Mouse (Mus musculus) testis, adult 10 weeks (tissue): ENCODE data around the gene Swsap1. TPM values are rescaled to one million over a fixed set of nuclear protein-coding genes. Genes with fewer than 3 reads are reported as not detected.

ENCODE experiments used
- polyA plus RNA-seq: library from polyadenylated mRNA; stranded (reverse); fragments of 350-450 nt; fragmentation: Illumina TruSeq; extraction: RNeasy Lipid Tissue Mini Kit (QIAGEN cat#74804); gene quantifications from one replicate; pipeline ENCODE4 v1.2.3, GENCODE M21; 2014; ENCODE audit warnings: low read depth, low replicate concordance

The Swsap1 gene
- 3.8 TPM for polyA plus RNA-seq

DNA sequence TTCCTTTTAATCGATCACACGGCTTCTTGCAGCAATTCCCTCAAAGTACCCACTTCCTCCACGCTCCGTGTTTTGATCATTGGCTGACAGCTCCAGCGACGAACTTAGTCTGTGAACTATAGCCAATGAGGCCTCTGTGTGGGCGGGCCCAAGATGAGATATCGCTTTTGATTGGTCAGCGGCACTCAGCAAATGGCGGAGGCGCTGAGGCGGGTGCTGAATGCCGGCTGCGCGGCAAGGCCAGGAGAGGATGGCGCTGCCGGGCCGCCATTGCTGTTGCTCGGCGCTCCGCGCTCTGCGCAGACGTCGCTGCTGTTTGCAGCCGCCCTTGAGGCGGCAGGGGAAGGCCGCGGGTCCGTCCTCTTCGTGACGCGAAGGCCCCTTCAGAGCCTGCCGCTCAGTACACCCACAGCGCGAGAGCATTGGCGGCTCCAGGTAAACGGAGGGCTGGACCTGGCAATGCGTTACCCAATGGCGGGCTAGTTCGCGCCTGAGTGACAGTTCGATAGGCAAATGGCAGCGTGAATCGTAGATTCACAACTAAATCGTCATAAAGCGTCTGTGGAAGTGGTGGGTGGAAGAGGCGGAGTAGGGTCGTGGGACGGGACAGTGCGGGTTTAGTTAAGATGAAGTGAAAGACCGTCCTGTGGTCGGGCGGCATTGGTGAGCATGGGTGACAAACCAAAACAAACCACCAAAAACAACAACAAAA lies at the start of gene Swsap1:
Swsap1 (plus strand) TSS at position 186 of the 712 bp plus-strand sequence.

DNA sequence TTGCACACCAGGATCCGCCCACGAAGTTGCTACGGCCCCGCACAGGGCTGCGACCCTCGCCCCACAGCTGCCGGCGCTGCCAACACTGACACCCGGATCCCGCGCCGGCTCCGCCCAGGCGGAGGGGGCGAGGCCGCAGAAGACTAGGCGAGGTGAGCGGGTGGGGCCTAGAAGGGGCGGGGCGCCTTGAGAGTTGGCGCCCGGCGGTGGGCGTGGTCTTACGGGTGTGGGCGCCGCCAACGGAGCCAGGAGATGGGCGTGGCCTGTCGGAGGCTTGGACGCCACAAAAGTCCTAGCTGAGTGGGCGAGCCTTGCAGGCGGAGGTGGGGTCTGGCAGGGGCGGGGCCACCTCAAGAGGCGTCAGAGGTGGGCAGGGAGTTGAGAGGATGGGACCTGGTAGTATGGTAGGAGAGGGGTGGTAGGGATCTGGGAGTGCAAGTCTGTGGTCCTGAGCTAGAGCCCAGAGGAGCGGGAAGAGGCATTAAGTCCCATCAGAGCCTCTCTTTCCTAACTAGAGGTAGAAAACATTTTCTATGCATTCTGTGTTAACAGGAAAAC lies 37.4 kb upstream of the Swsap1 start, which contains the start of gene Rab3d:
Rab3d (minus strand) TSS at position 158 of the 558 bp plus-strand sequence.

DNA sequence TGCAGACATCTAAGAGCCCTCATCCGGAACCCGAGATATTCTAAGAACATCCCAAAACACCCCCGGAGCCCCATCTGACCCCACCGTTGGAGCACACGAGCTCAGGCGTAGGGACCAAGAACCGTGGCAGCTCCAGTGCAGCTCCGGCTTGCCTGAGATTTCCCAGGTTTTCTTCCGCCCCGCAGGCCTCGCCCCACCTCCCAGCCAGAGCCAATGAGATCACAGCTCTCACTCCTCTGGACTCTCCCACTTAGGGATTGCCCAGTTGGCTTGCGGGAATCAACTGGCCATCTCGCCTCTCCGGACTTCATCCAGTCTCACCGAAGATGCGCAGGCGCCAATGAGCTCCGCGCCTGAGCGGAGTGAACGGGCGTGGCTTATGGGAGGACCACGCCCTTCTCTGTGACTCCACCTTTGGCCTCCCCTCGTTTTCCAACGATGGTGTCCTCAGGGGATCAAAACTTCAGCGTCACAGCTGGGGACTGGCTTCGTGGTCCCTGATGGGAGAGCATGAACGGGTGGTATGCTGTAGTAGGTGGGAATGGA lies 28.3 kb upstream of the Swsap1 start, which contains the start of the genes Ccdc159 and Tmem205:
Ccdc159 (plus strand) TSS at position 264 of the 546 bp plus-strand sequence.
Tmem205 (minus strand) TSS at position 349 of the 546 bp plus-strand sequence.

DNA sequence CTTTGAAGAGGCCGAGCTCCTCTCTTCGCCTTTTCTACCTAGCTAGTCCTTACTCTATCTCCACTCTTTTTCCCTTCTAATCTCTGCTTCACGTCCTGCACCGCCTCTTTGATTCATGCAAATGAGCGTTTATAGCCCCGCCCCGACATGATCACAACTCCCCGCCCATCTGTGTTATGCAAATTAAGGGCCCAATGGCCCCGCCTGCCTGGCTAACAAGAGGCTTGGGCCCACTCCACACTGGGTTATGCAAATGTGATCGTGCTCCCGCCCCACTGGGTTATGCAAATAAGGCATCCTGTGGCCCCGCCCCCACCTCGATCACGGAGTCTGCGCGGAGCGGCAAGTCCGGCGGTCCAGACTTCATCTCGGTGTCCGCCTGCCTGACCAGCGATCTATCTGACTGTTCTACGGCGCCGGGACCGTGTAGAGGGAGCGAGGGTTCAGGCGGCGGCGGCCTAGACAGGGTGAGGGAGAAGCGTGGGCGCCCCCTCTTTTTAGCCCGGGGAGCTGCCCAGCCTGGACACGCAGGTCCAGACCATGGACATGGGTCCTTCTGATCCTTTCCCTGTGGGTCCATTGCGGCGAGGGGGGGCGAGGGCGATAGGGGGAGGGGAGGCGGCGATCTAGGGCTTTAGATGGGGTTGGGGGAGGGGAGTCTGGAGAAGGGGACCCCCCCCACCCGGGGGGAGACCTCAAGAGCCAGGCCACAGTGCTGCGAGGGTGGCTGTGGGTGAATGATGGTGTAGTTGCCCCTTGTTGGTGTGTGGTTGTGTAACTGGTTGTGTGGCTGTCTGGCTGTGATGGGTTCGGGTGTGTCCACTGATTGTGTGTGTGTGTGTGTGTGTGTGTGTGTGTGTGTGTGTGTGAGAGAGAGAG lies 18.6 kb upstream of the Swsap1 start, which contains the start of gene Plppr2:
Plppr2 (plus strand) TSS at position 342 of the 879 bp plus-strand sequence.

DNA sequence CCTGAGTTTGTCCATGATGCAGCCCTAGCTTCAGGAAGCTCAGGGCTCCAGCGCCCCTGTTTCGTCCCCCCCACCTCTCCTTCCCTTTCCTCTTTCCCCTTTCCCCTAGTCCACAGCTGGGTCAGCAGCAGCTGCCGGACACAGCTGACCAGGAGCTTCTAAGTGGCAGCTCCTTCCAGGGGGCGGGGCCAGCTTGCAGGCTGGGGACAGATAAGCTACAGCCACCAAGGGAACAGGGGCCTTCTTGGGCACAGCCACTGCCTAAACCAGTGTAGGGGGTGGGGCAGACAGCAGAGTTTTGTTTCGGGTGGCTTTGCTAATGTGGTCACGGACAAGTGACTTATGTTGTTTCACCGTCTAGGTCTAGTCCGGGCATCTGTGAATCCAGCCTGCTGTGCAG lies 7.9 kb downstream of the Swsap1 start, which contains the start of gene Epor:
Epor (minus strand) TSS at position 90 of the 400 bp plus-strand sequence.

DNA sequence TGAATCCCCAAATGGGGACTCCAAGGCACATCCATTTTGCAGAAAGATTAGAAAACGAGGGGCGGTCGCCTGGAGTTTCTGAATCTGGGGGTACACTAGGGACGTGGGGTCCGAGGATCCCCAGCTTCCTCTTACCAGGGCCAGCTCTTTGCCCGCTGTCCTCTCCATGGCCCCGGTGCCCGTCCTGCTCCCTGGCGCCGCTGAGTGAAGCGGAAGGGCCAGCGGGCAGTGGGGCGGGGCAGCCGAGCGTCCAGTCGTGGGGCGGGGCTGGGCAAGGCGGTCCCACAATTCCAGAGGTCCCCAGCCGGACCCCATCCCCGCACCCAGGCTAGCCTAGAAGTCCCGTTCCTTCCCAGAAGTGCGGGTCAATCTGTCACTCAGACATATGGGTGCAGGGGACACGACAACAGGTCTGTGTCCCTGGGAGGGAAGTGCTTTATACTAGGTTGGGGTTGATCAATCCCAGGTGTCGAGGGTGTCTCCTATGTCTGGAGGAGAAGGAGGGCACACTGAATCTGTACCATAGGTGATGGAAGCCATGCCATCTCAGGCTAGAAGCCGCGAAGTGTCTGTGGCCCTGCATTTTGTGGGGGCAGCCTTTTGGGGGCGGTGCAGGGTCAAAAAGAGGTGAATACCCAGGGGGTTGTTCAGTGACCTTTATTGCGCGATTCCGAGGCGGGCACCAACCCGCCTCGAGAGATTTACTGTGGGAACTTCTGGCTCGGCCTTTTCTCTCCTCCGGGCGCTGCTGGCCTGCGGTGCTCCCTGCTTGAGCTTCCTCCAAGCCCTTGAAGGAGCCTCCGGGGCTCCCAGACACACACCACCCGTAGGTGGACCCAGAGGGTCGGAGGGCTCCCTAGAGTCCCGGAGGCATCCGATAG lies 33.9 kb downstream of the Swsap1 start, which contains the start of gene Rgl3:
Rgl3 (minus strand) TSS at position 217 of the 881 bp plus-strand sequence.

DNA sequence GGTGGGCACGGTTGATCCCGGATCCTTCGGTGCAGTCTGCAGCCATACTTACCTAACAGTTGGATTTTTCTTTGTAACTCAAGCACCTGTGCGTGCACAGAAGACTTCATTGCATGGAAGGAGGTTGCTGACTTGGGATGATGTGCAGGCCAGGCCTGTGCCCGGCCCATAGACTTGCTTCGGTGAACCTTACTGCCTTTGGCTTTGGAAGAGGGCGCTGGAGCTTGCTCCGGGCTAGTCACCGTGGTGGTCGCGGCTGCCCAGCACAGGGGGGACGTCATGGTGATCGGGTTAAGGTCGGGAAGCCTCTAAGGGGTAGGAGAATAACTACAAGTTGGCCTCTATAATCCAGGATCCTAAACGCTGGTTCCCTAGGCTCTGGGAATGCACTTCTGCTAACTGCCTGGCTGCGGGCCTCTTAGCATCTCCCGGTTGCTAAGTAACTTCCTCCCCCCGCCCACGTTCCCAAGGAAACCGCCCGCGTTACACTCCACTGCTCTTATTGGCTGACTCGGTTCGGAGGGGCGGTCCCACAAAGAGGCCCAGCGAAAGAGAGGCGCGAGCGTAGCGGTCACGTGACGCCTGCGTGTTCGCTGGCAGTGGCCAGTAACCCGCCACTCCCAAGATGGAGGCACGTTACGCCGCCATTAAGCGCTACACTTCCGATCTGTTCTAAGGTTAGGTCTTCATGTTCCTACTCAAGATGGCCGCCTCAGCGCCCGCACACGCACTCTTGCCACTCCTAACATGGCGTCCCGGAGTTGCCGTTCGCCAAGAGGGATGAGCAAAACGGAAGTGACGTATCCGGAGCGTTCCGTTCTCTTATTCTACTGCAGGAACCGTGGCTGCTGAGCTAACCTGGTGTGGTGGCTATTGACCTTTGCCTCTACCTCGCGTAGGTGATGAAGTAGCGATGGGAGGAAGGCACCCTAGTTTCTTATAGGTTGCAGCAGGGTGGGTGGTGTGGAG lies 46.9 kb downstream of the Swsap1 start, which contains the start of the genes Ccdc151 and Prkcsh:
Ccdc151 (minus strand) TSS at position 441 of the 969 bp plus-strand sequence.
Prkcsh (plus strand) TSS at position 613 of the 969 bp plus-strand sequence.

Other genes starting within 250 kb of the Swsap1 start
- 1.1 TPM for gene Ldlr, start 232.3 kb upstream of the Swsap1 start, polyA plus RNA-seq
- 4.0 TPM for gene Spc24, start 195.5 kb upstream of the Swsap1 start, polyA plus RNA-seq
- gene Kank2, start 157.0 kb upstream of the Swsap1 start, polyA plus RNA-seq, result 2.3 TPM
- not detected for gene Angptl8, start 120.2 kb upstream of the Swsap1 start, polyA plus RNA-seq
- gene Dock6, start 103.1 kb upstream of the Swsap1 start, polyA plus RNA-seq, result 3.1 TPM
- gene Rab3d, start 37.6 kb upstream of the Swsap1 start, polyA plus RNA-seq, result 1.1 TPM
- gene Ccdc159, start 28.3 kb upstream of the Swsap1 start, polyA plus RNA-seq, result 12.3 TPM
- gene Tmem205, start 28.2 kb upstream of the Swsap1 start, polyA plus RNA-seq, result 4.8 TPM
- gene Plppr2, start 18.7 kb upstream of the Swsap1 start, polyA plus RNA-seq, result 1.8 TPM
- gene Epor, start 7.8 kb downstream of the Swsap1 start, polyA plus RNA-seq, result not detected
- 0.29 TPM for gene Rgl3, start 33.7 kb downstream of the Swsap1 start, polyA plus RNA-seq
- gene Ccdc151, start 46.9 kb downstream of the Swsap1 start, polyA plus RNA-seq, result 10.7 TPM
- 4.6 TPM for gene Prkcsh, start 47.1 kb downstream of the Swsap1 start, polyA plus RNA-seq
- 1.4 TPM for gene Elavl3, start 96.3 kb downstream of the Swsap1 start, polyA plus RNA-seq
- gene Gm49318, start 115.5 kb downstream of the Swsap1 start, polyA plus RNA-seq, result not detected
- gene Zfp653, start 115.6 kb downstream of the Swsap1 start, polyA plus RNA-seq, result 0.81 TPM
- 19.2 TPM for gene Ecsit, start 129.7 kb downstream of the Swsap1 start, polyA plus RNA-seq
- 5.8 TPM for gene Cnn1, start 143.5 kb downstream of the Swsap1 start, polyA plus RNA-seq
- 103 TPM for gene Elof1, start 161.4 kb downstream of the Swsap1 start, polyA plus RNA-seq
- gene Acp5, start 180.0 kb downstream of the Swsap1 start, polyA plus RNA-seq, result 0.66 TPM
- gene Pigyl, start 201.1 kb downstream of the Swsap1 start, polyA plus RNA-seq, result 5.6 TPM
- 0.45 TPM for gene Zfp872, start 232.3 kb downstream of the Swsap1 start, polyA plus RNA-seq